Mouse (Mus musculus): ENCODE results near the gene Htr1f. TPM values are rescaled to one million over a fixed set of nuclear protein-coding genes. Genes with fewer than 3 reads are reported as not detected.

The Htr1f gene
- polyA plus RNA-seq, 1 experiment from 2014 or later = not detected

GRCm38 (mm10) chr16:64884420-64884838 is 221.2 kb downstream of the Htr1f start:
- Histone ChIP-seq H3K27me3 (no peaks in the 10 kb centered on the region), H3K9me3 (replicated peaks) (no peaks in the 10 kb centered on the region), H3K4me3 (replicated peaks) (no peak overlapping the region), H3K9ac (no peak overlapping the region), H3K4me2 (no peak overlapping the region), H3K27ac (replicated peaks) (no peak overlapping the region), H3K36me3 (replicated peaks) (no peaks in the 10 kb centered on the region), H3K4me1 (replicated peaks) (no peaks in the 10 kb centered on the region; the same call in 1 of the 2 replicates)
- ATAC-seq (ENCODE audit: insufficient read depth) = no peak
- 13% methylated on average over 3 of the region's 3 CpGs for WGBS (ENCODE audit: insufficient replicate concordance)

DNA sequence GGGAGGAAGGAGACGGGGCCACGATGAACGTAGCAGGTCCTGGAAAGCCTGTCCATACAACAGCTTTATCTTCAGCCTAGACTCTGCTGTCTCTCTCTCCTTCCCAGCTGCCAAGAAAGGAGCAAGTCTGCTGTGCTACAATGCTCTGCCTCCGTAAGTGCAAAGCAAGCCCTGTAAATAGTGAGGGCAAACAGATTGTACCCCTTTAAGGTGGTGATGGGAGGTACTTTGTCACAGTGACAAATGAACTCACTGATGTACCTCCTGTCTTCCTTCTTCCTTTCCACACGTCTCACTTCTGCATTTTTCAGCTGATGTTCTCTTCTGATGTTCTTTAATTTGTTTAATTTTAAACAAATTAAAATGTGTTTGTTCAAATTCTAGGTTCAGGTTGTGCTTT is 221.8 kb downstream of the Htr1f start:
- H3K36me3 ChIP-seq (replicated peaks) = no peaks in the 10 kb centered on the region
- no peak overlapping the region for H3K27ac ChIP-seq (replicated peaks)
- H3K9ac ChIP-seq = no peak overlapping the region
- no peaks in the 10 kb centered on the region; the same call in 1 of the 2 replicates for H3K4me1 ChIP-seq (replicated peaks)
- 42% methylated on average over 5 of the region's 5 CpGs for WGBS (ENCODE audit: insufficient replicate concordance)
- H3K27me3 ChIP-seq = no peaks in the 10 kb centered on the region
- no peak overlapping the region for H3K4me3 ChIP-seq (replicated peaks)
- no peak for ATAC-seq (ENCODE audit: insufficient read depth)
- H3K9me3 ChIP-seq (replicated peaks) = no peaks in the 10 kb centered on the region
- no peak overlapping the region for H3K4me2 ChIP-seq

- Histone ChIP-seq H3K9me3 (replicated peaks) (no peaks in the 10 kb centered on the region), H3K4me1 (replicated peaks) (no peaks in the 10 kb centered on the region; the same call in 1 of the 2 replicates), H3K4me2 (no peak overlapping the region), H3K27ac (replicated peaks) (no peak overlapping the region), H3K27me3 (no peaks in the 10 kb centered on the region), H3K9ac (no peak overlapping the region), H3K36me3 (replicated peaks) (no peaks in the 10 kb centered on the region), H3K4me3 (replicated peaks) (no peak overlapping the region)
- WGBS (ENCODE audit: insufficient replicate concordance) = 48% methylated on average over 2 of the region's 2 CpGs
- ATAC-seq (ENCODE audit: insufficient read depth) = no peak
These were observed 224.2 kb downstream of the Htr1f start for GRCm38 (mm10) chr16:64881442-64881841.

DNA sequence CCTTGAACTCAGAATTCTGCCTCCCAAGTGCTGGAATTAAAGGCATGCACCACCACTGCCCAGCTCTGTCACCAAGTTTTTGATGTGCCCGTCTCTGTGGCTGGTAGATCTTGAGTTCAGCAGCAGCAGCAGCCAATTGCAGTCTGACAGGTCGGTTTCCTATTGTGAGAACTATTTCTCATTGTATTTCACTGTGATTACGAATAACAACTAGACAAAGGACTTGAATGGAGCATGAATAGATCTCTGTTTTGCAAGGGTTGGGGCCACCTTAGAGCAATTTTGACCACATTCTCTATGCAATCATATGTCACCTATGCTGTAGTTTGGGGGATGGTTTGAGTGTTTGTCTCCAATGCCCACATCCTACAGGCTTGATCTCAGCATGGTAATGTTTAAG is 224.7 kb downstream of the Htr1f start:
- 61% methylated on average over 3 of the region's 3 CpGs for WGBS (ENCODE audit: insufficient replicate concordance)
- no peak overlapping the region for H3K27ac ChIP-seq (replicated peaks)
- no peak for ATAC-seq (ENCODE audit: insufficient read depth)

GRCm38 (mm10) chr16:64879735-64880134 is 225.9 kb downstream of the Htr1f start:
- Histone ChIP-seq H3K9ac (no peak overlapping the region), H3K27me3 (no peaks in the 10 kb centered on the region), H3K9me3 (replicated peaks) (no peaks in the 10 kb centered on the region), H3K4me2 (no peak overlapping the region), H3K4me1 (replicated peaks) (no peaks in the 10 kb centered on the region; the same call in 1 of the 2 replicates), H3K4me3 (replicated peaks) (no peak overlapping the region), H3K27ac (replicated peaks) (no peak overlapping the region), H3K36me3 (replicated peaks) (no peaks in the 10 kb centered on the region)
- WGBS (ENCODE audit: insufficient replicate concordance) = 31% methylated on average over 5 of the region's 5 CpGs
- ATAC-seq (ENCODE audit: insufficient read depth) = no peak

More for the DNA sequence above, 224.7 kb downstream of the Htr1f start:
- Histone ChIP-seq H3K36me3 (replicated peaks) (no peaks in the 10 kb centered on the region), H3K9me3 (replicated peaks) (no peaks in the 10 kb centered on the region), H3K4me2 (no peak overlapping the region), H3K9ac (no peak overlapping the region), H3K4me1 (replicated peaks) (no peaks in the 10 kb centered on the region; the same call in 1 of the 2 replicates), H3K4me3 (replicated peaks) (no peak overlapping the region), H3K27me3 (no peaks in the 10 kb centered on the region)

DNA sequence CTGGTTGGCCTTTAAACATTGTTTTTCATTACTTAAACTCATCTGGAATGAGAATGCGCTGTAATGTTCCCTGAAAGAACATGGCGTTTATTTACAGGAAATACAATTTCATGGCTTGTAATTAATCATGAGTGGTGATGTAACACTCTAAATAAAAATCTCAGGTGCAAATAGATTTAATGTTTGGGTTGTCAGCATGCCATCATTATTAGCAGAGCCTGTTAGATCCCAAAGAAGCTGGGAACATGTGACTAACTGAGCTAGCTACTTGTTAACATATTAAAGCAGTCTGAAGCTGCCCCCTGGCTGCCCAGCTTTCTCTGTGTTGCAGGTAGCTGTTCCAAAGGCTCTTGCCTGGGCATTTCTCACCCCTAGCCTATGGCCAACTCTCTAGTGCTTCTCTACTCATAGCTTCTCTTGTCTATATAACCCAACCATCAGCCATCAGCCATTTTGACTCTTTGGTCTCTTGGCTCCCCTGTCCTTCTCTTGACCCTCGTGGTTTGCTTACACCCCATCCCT is 227.0 kb downstream of the Htr1f start:
- Histone ChIP-seq H3K27ac (replicated peaks) (no peak overlapping the region), H3K27me3 (no peaks in the 10 kb centered on the region), H3K36me3 (replicated peaks) (no peaks in the 10 kb centered on the region), H3K4me1 (replicated peaks) (peaks cover 4% of the 10 kb centered on the region), H3K9ac (no peak overlapping the region), H3K4me2 (no peak overlapping the region), H3K4me3 (replicated peaks) (no peak overlapping the region), H3K9me3 (replicated peaks) (no peaks in the 10 kb centered on the region)
- WGBS (ENCODE audit: insufficient replicate concordance) = 69% methylated on average over 3 of the region's 3 CpGs
- ATAC-seq (ENCODE audit: insufficient read depth) = no peak

DNA sequence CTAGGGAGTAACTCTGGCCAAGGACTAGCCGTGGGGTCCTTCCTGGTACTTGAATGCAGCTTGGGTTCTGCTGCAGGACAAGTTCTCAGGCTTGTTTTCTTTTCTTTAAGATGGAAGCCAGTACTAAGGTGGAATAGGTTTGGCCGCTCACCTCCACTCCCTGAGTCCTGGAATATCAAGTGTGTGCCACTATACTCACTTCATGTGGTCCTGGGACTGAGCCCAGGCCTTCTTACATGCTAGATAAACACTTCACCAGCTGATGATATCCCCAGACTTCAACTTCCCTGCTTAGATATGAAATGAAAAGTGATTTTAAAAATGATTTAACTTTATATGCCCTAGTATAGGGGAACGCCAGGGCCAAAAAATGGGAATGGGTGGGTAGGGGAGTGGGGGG is 228.3 kb downstream of the Htr1f start:
- no peak overlapping the region for H3K4me2 ChIP-seq
- WGBS (ENCODE audit: insufficient replicate concordance) = 66% methylated on average over 3 of the region's 3 CpGs
- H3K27me3 ChIP-seq = no peaks in the 10 kb centered on the region
- no peak overlapping the region for H3K27ac ChIP-seq (replicated peaks)
- H3K9me3 ChIP-seq (replicated peaks) = no peaks in the 10 kb centered on the region
- ATAC-seq (ENCODE audit: insufficient read depth) = no peak
- H3K4me3 ChIP-seq (replicated peaks) = no peak overlapping the region
- H3K36me3 ChIP-seq (replicated peaks) = no peaks in the 10 kb centered on the region
- H3K4me1 ChIP-seq (replicated peaks) = peaks cover 8% of the 10 kb centered on the region
- no peak overlapping the region for H3K9ac ChIP-seq

GRCm38 (mm10) chr16:64876631-64877265 is 228.9 kb downstream of the Htr1f start:
- H3K4me3 ChIP-seq (replicated peaks) = no peak overlapping the region
- no peaks in the 10 kb centered on the region for H3K27me3 ChIP-seq
- 43% methylated on average over 4 of the region's 4 CpGs for WGBS (ENCODE audit: insufficient replicate concordance)
- no peak overlapping the region for H3K4me2 ChIP-seq
- H3K4me1 ChIP-seq (replicated peaks) = peaks cover 10% of the 10 kb centered on the region
- H3K27ac ChIP-seq (replicated peaks) = no peak overlapping the region
- no peak overlapping the region for H3K9ac ChIP-seq
- no peaks in the 10 kb centered on the region for H3K36me3 ChIP-seq (replicated peaks)
- no peaks in the 10 kb centered on the region for H3K9me3 ChIP-seq (replicated peaks)
- no peak for ATAC-seq (ENCODE audit: insufficient read depth)

- Histone ChIP-seq H3K4me1 (replicated peaks) (peaks cover 10% of the 10 kb centered on the region), H3K4me2 (no peak overlapping the region), H3K27me3 (no peaks in the 10 kb centered on the region), H3K4me3 (replicated peaks) (no peak overlapping the region), H3K27ac (replicated peaks) (no peak overlapping the region), H3K9ac (no peak overlapping the region), H3K9me3 (replicated peaks) (no peaks in the 10 kb centered on the region), H3K36me3 (replicated peaks) (no peaks in the 10 kb centered on the region)
- 82% methylated on average over 1 of the region's 1 CpGs for WGBS (ENCODE audit: insufficient replicate concordance)
- ATAC-seq (ENCODE audit: insufficient read depth) = no peak
These were observed 229.8 kb downstream of the Htr1f start for GRCm38 (mm10) chr16:64875822-64876221.

DNA sequence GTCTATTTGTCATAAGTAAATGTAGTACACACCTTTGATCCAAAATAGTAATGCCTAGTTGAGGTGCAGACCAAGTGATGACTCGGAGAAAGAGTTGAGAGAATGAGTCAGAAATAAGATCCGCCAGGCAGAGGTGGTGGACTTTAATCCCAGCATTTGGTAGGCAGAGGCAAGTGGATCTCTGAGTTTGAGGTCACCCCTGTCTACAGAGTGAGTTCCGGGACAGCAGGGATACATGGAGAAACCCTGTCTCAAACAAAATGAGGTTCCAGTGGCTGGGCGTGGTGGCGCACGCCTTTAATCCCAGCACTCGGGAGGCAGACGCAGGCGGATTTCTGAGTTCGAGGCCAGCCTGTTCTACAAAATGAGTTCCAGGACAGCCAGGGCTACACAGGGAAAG is 230.3 kb downstream of the Htr1f start:
- H3K27ac ChIP-seq (replicated peaks) = no peak overlapping the region
- no peaks in the 10 kb centered on the region for H3K27me3 ChIP-seq
- H3K36me3 ChIP-seq (replicated peaks) = no peaks in the 10 kb centered on the region
- H3K4me1 ChIP-seq (replicated peaks) = peaks cover 10% of the 10 kb centered on the region
- H3K9ac ChIP-seq = no peak overlapping the region
- no peak overlapping the region for H3K4me3 ChIP-seq (replicated peaks)
- no peak for ATAC-seq (ENCODE audit: insufficient read depth)
- H3K4me2 ChIP-seq = no peak overlapping the region
- 88% methylated on average over 10 of the region's 10 CpGs for WGBS (ENCODE audit: insufficient replicate concordance)
- no peaks in the 10 kb centered on the region for H3K9me3 ChIP-seq (replicated peaks)
